Mouse (Mus musculus) myocyte (in vitro differentiated cells): Measurements from ENCODE around the gene Lipt2. TPM values are rescaled to one million over a fixed set of nuclear protein-coding genes. Genes with fewer than 3 reads are reported as not detected.

Experiments used
- H3K27me3 ChIP-seq: one replicate; pipeline ENCODE4 v1.6.1; 2011; ENCODE audit not compliant: control insufficient read depth, insufficient read depth, insufficient read length
- H3K36me3 ChIP-seq: one replicate; pipeline ENCODE4 v1.6.1; 2011; ENCODE audit not compliant: control insufficient read depth, insufficient read depth
- H3K4me2 ChIP-seq: one replicate; pipeline ENCODE4 v1.6.1; 2011; ENCODE audit warnings: low read depth, control low read depth
- H3K4me3 ChIP-seq: one replicate; pipeline ENCODE4 v1.5.1; 2011; ENCODE audit warnings: mild to moderate bottlenecking, control low read depth, moderate library complexity
- H3K79me2 ChIP-seq: one replicate; pipeline ENCODE4 v1.6.1; 2011; ENCODE audit not compliant: control insufficient read depth, insufficient read depth
- H3ac ChIP-seq: one replicate; pipeline ENCODE4 v1.6.1; 2011; ENCODE audit not compliant: control insufficient read depth, insufficient read length
- CEBPB ChIP-seq: IDR thresholded peaks from 2 replicates; pipeline ENCODE4 v1.6.1; 2011; ENCODE audit warnings: mild to moderate bottlenecking, moderate library complexity; ENCODE audit not compliant: poor library complexity, insufficient read depth, severe bottlenecking
- E2F4 ChIP-seq: IDR thresholded peaks from one replicate; pipeline ENCODE4 v1.6.1; 2011; ENCODE audit warnings: mild to moderate bottlenecking, control low read depth, moderate library complexity; ENCODE audit not compliant: insufficient read depth
- MAX ChIP-seq: IDR thresholded peaks from one replicate; pipeline ENCODE4 v1.6.1; 2011; ENCODE audit warnings: low read depth, mild to moderate bottlenecking, control low read depth
- MYOD1 ChIP-seq, 3 experiments: IDR thresholded peaks; one replicate each; pipeline ENCODE4 v1.6.1; 2011; ENCODE audit warnings: control low read depth in 2 of 3, low read depth in 2 of 3, mild to moderate bottlenecking in 2 of 3, moderate library complexity in 1 of 3; ENCODE audit not compliant: insufficient read length in 2 of 3, control insufficient read depth in 1 of 3
- MYOG ChIP-seq, 3 experiments: IDR thresholded peaks; one replicate each; pipeline ENCODE4 v1.6.1; 2011; ENCODE audit warnings: control low read depth in 2 of 3, low read depth in 2 of 3, mild to moderate bottlenecking in 2 of 3; ENCODE audit not compliant: insufficient read length in 2 of 3, control insufficient read depth in 1 of 3, insufficient read depth in 1 of 3
- POLR2A ChIP-seq: IDR thresholded peaks from one replicate; pipeline ENCODE4 v1.6.1; 2011; ENCODE audit warnings: low read depth, mild to moderate bottlenecking, control low read depth, moderate library complexity; ENCODE audit not compliant: insufficient read length
- POLR2AphosphoS2 ChIP-seq: IDR thresholded peaks from one replicate; pipeline ENCODE4 v1.6.1; 2011; ENCODE audit warnings: low read depth, control low read depth; ENCODE audit not compliant: insufficient read length
- REST ChIP-seq: IDR thresholded peaks from one replicate; pipeline ENCODE4 v1.6.1; 2011; ENCODE audit warnings: mild to moderate bottlenecking, control low read depth, moderate library complexity; ENCODE audit not compliant: insufficient read depth, insufficient read length
- SRF ChIP-seq: IDR thresholded peaks from one replicate; pipeline ENCODE4 v1.6.1; 2011; ENCODE audit warnings: low read depth; ENCODE audit not compliant: control insufficient read depth, insufficient read length
- TCF12 ChIP-seq: IDR thresholded peaks from one replicate; pipeline ENCODE4 v1.6.1; 2011; ENCODE audit warnings: mild to moderate bottlenecking, control low read depth; ENCODE audit not compliant: poor library complexity, insufficient read depth, severe bottlenecking
- TCF3 ChIP-seq: IDR thresholded peaks from one replicate; pipeline ENCODE4 v1.6.1; 2011; ENCODE audit warnings: low read depth, control low read depth; ENCODE audit not compliant: insufficient read length
- USF1 ChIP-seq: IDR thresholded peaks from one replicate; pipeline ENCODE4 v1.6.1; 2011; ENCODE audit warnings: low read depth, mild to moderate bottlenecking, control low read depth, moderate library complexity
- polyA plus RNA-seq: library from polyadenylated mRNA; unstranded; fragments of >200 nt; fragmentation: generic; extraction: Trizol; gene quantifications from one replicate; pipeline ENCODE4 v1.2.1, GENCODE M21; 2012; ENCODE audit warnings: missing spikeins

Lipt2 gene
- polyA plus RNA-seq, 1 experiment, result 3.1 TPM

DNA sequence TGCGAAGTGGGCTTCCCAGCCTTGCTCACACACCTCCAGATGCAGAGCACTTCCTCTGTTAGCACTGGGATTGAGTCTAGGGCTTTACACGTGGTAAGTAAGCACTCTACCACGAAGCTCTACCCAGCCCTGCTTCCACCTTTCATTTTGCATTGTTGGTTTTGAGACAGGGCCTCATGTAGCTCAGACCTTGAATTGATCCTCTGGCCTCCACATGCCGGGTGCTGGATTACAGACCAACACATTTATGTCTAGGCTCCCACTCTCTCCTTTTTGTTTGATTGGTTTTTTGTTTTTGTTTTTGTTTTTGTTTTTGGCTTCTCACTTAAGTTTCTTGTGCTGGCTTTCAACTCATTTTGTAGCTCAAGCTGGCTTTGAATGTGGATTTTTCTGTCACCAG lies 11.7 kb downstream of the Lipt2 start:
- Histone ChIP-seq H3K79me2 (no peaks in the 10 kb centered on the region), H3K4me2 (no peak overlapping the region), H3K36me3 (no peaks in the 10 kb centered on the region), H3K27me3 (no peaks in the 10 kb centered on the region), H3K4me3 (no peak overlapping the region), H3ac (no peak overlapping the region)
- TF ChIP-seq TCF3 (no peak), POLR2A (no peak), USF1 (no peak), POLR2AphosphoS2 (no peak), CEBPB (no peak), E2F4 (no peak), MAX (no peak), TCF12 (no peak), REST (no peak), SRF (no peak), MYOD1 (IDR thresholded peaks at IDR 0.05; ENCODE audit: control insufficient read depth in 1 of 3, insufficient read length in 2 of 3, low read depth in 2 of 3) (no peak)

DNA sequence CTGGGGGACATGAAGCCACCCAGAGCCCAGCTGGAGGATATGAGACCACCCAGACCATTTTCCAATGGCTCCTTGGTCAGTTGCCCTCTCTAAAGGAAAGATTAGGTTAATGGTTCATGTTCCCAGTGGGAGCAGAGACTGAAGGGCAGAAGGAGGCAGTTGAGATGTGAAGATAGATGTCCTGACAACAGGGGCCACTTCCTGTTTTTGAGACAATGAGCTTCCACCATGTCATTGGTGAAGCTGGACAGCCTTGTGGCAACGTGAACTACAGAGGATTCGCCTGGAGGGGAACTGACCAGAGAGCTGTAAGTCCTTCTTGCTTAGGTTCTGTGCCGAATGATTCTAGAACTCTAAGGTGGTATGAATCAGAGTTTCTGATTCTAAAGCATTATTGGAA lies 17.2 kb downstream of the Lipt2 start, which contains the start of gene Kcne3:
Gene Kcne3, plus strand, starts transcription at position 234 of the 400 bp plus-strand sequence.
- Histone ChIP-seq H3K27me3 (peaks cover 5% of the 10 kb centered on the region), H3K4me3 (no peak within 1 kb of the TSS), H3ac (no peak within 1 kb of the TSS), H3K79me2 (no peaks in the 10 kb centered on the region), H3K36me3 (no peaks in the 10 kb centered on the region), H3K4me2 (no peak within 1 kb of the TSS)
- no peak for TF ChIP-seq SRF
- TF ChIP-seq MYOD1 (IDR thresholded peaks at IDR 0.05; ENCODE audit: control insufficient read depth in 1 of 3, insufficient read length in 2 of 3, low read depth in 2 of 3), result no peak
- TF ChIP-seq MYOG (IDR thresholded peaks at IDR 0.05; ENCODE audit: control insufficient read depth in 1 of 3, insufficient read depth in 1 of 3, insufficient read length in 2 of 3, low read depth in 2 of 3), result no peak
- TF ChIP-seq REST, result no peak
- TF ChIP-seq USF1, result no peak
- TF ChIP-seq CEBPB, result no peak
- no peak for TF ChIP-seq E2F4
- no peak for TF ChIP-seq TCF3
- TF ChIP-seq POLR2A, result no peak
- no peak for TF ChIP-seq MAX
- TF ChIP-seq TCF12, result no peak
- TF ChIP-seq POLR2AphosphoS2, result no peak

DNA sequence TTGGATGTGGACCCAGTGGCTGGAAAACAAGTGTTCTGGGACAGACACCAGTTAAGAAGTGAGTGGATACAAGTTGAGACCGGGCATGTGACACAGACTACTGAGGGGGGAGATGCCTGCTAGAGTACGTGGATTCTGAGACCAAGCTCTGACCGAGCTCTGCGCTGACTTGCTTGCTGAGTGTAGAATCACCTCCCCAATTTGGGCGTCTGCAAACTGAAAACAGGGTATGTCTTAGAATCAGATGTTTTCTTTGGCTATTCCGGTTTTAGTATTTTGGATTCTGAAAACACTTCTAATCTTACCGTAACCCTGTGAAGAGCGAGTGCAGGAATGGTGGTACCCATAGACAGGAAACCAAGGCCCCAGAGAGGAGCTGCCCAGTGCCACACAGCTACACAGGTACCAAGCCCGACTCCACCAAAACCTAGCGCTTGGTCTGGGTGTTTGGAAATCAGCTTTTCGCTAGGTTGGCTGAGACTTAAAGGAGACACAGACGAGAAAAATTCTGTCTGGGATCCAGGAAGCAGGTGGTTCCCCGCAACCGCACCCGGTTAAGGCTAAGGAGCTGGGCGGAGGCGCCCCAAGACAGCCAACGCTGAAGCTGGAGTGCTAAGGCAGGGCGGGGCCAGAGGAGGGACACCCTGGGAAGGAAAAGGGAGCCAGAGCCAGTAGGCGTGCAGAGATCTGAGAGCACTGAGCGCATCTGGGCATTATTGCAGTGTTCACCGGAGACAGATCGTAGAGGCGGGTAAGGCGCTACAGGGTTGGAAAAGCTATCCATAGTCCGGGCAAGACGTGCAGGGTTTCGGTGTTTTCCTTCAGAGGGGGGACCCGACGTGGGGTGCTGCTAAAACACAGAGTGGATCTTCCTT lies 19.2 kb downstream of the Lipt2 start:
- H3K27me3 ChIP-seq, result peaks cover 5% of the 10 kb centered on the region
- no peaks in the 10 kb centered on the region for H3K79me2 ChIP-seq
- H3K4me3 ChIP-seq, result no peak overlapping the region
- H3K36me3 ChIP-seq, result no peaks in the 10 kb centered on the region
- H3K4me2 ChIP-seq, result no peak overlapping the region
- TF ChIP-seq MAX, result no peak
- no peak for TF ChIP-seq POLR2AphosphoS2
- no peak for TF ChIP-seq SRF
- TF ChIP-seq POLR2A, result no peak
- no peak for TF ChIP-seq MYOG (IDR thresholded peaks at IDR 0.05; ENCODE audit: control insufficient read depth in 1 of 3, insufficient read depth in 1 of 3, insufficient read length in 2 of 3, low read depth in 2 of 3)
- TF ChIP-seq E2F4, result no peak
- no peak for TF ChIP-seq CEBPB
- no peak for TF ChIP-seq REST
- no peak for TF ChIP-seq USF1
- no peak for TF ChIP-seq TCF12
- no peak for TF ChIP-seq MYOD1 (IDR thresholded peaks at IDR 0.05; ENCODE audit: control insufficient read depth in 1 of 3, insufficient read length in 2 of 3, low read depth in 2 of 3)
- no peak for TF ChIP-seq TCF3
- no peak overlapping the region for H3ac ChIP-seq

- Histone ChIP-seq H3K4me3 (no peak overlapping the region), H3K27me3 (peaks cover 5% of the 10 kb centered on the region), H3K79me2 (no peaks in the 10 kb centered on the region), H3ac (no peak overlapping the region), H3K4me2 (no peak overlapping the region), H3K36me3 (no peaks in the 10 kb centered on the region)
- TF ChIP-seq POLR2AphosphoS2 (no peak), POLR2A (no peak), CEBPB (no peak), TCF3 (no peak), E2F4 (no peak)
Observed at GRCm38 (mm10) chr7:100178891-100179233, 19.8 kb downstream of the Lipt2 start.

- H3K27me3 ChIP-seq, result peaks cover 5% of the 10 kb centered on the region
- TF ChIP-seq REST (no peak), E2F4 (no peak), POLR2AphosphoS2 (no peak), POLR2A (no peak), MYOG (IDR thresholded peaks at IDR 0.05; ENCODE audit: control insufficient read depth in 1 of 3, insufficient read depth in 1 of 3, insufficient read length in 2 of 3, low read depth in 2 of 3) (no peak), CEBPB (no peak), MAX (no peak), TCF12 (no peak), USF1 (no peak), SRF (no peak), MYOD1 (IDR thresholded peaks at IDR 0.05; ENCODE audit: control insufficient read depth in 1 of 3, insufficient read length in 2 of 3, low read depth in 2 of 3) (no peak), TCF3 (no peak)
- H3ac ChIP-seq, result no peak overlapping the region
Observed at GRCm38 (mm10) chr7:100179394-100179793, 20.3 kb downstream of the Lipt2 start.

More at GRCm38 (mm10) chr7:100179394-100179793, 20.3 kb downstream of the Lipt2 start:
- H3K36me3 ChIP-seq, result no peaks in the 10 kb centered on the region
- no peak overlapping the region for H3K4me2 ChIP-seq
- H3K4me3 ChIP-seq, result no peak overlapping the region
- no peaks in the 10 kb centered on the region for H3K79me2 ChIP-seq
